Mouse (Mus musculus) ES-E14 (cell line): ENCODE data around the gene Hbp1. TPM values are rescaled to one million over a fixed set of nuclear protein-coding genes. Genes with fewer than 3 reads are reported as not detected.

Experiments used
- DNase-seq: peaks from one replicate; pipeline ENCODE4 v3.0.0-alpha.2; 2013; ENCODE audit warnings: low read depth, low spot score
- H3K27ac ChIP-seq: 2 replicates; pipeline ENCODE4 v1.5.1; 2012; ENCODE audit warnings: low read depth, mild to moderate bottlenecking, low read length, moderate library complexity, mixed read lengths; ENCODE audit not compliant: poor library complexity, insufficient read depth, severe bottlenecking
- H3K36me3 ChIP-seq: 2 replicates; pipeline ENCODE4 v1.6.1; 2012; ENCODE audit warnings: mild to moderate bottlenecking, low read length, moderate library complexity, mixed read lengths; ENCODE audit not compliant: control insufficient read depth, poor library complexity, insufficient read depth, severe bottlenecking
- H3K4me1 ChIP-seq, 2 experiments: fragments of 150-350 bp in 1 of 2; sonication (generic) in 1 of 2; 2 replicates each; pipeline ENCODE4 v1.6.1; 2012; ENCODE audit warnings: low read length in 2 of 2, mild to moderate bottlenecking in 1 of 2, mixed read lengths in 1 of 2; ENCODE audit not compliant: control insufficient read depth in 2 of 2, insufficient read depth in 2 of 2, poor library complexity in 1 of 2
- H3K4me3 ChIP-seq, 2 experiments: fragments of 150-350 bp in 1 of 2; sonication (generic) in 1 of 2; 2 replicates each; pipeline ENCODE4 v1.5.1; 2012; ENCODE audit warnings: low read length in 2 of 2, low read depth in 1 of 2, mild to moderate bottlenecking in 1 of 2, mixed read lengths in 1 of 2; ENCODE audit not compliant: insufficient read depth in 1 of 2, poor library complexity in 1 of 2, severe bottlenecking in 1 of 2
- H3K9ac ChIP-seq: 2 replicates; pipeline ENCODE4 v1.6.1; 2012; ENCODE audit warnings: low read depth, mild to moderate bottlenecking, low read length, mixed read lengths; ENCODE audit not compliant: poor library complexity, insufficient read depth, severe bottlenecking
- H3K9me3 ChIP-seq: fragments of 150-350 bp; sonication (generic); 2 replicates; pipeline ENCODE4 v1.6.1; 2012; ENCODE audit warnings: low read depth, mild to moderate bottlenecking, low read length; ENCODE audit not compliant: control insufficient read depth, insufficient read depth
- CHD2 ChIP-seq: IDR thresholded peaks from 2 replicates; pipeline ENCODE4 v1.6.1; 2014; ENCODE audit warnings: mild to moderate bottlenecking, low read depth, low read length, inconsistent platforms
- HCFC1 ChIP-seq: IDR thresholded peaks from 2 replicates; pipeline ENCODE4 v1.6.1; 2012; ENCODE audit warnings: low read length, inconsistent platforms, borderline replicate concordance; ENCODE audit not compliant: insufficient read depth
- MAFK ChIP-seq: IDR thresholded peaks from 2 replicates; pipeline ENCODE4 v1.6.1; 2014; ENCODE audit warnings: mild to moderate bottlenecking, low read depth, low read length, inconsistent platforms; ENCODE audit not compliant: insufficient read depth
- ZC3H11A ChIP-seq: IDR thresholded peaks from 2 replicates; pipeline ENCODE4 v1.6.1; 2012; ENCODE audit warnings: low read depth, mild to moderate bottlenecking, inconsistent platforms, low read length, borderline replicate concordance
- ZNF384 ChIP-seq: IDR thresholded peaks from 2 replicates; pipeline ENCODE4 v1.6.1; 2012; ENCODE audit warnings: low read depth, low read length, inconsistent platforms
- in situ Hi-C, 2 experiments: fragments of 600-800 bp; cut with MboI; formaldehyde crosslinking; loops; one replicate each; pipeline ENCODE4 v1.15.1; 2025; ENCODE audit warnings: low sequenced_read_pairs in 2 of 2, inconsistent platforms in 1 of 2; ENCODE audit not compliant: unreplicated experiment in 2 of 2
- total RNA-seq: library from RNA; depleted of rRNA; stranded (reverse); fragments of 300-350 nt; gene quantifications from 2 replicates; pipeline ENCODE4 v1.2.3, GENCODE M21; 2012

The Hbp1 gene
- total RNA-seq, 1 experiment: 43.3 TPM

DNA sequence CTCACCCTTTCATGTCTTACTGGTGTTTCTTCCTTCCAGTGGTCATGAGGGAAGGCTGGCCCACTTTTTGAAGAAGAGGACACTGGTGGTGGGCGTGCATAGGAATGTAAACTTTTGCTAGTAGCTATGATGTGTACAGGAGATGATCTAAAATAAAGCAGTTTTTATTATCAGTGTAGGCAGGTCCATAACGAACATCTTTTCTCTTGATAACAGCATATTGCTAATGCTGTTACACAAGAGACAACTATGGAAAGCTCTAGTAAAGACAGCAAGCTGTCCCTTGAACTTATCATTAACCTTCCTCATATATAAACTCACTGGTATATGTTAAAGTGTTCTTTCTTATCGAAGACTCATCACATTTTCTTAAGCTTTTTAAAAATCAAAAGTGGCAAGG, 12.7 kb downstream of the Hbp1 start:
- Histone ChIP-seq H3K27ac (no peak overlapping the region), H3K4me3 (no peak overlapping the region), H3K9ac (no peak overlapping the region), H3K36me3 (peaks cover 5% of the 10 kb centered on the region), H3K4me1 (peaks cover 2 to 8% of the 10 kb centered on the region in 2 experiments; a peak in 2 of 4 replicates), H3K9me3 (no peaks in the 10 kb centered on the region)
- in situ Hi-C loops: loop anchor here (10.0 to 25.0 kb wide), 3 partner anchors 425 to 900 kb away; no protein-coding TSS in a partner anchor
- TF ChIP-seq ZC3H11A: no peak
- no peak for TF ChIP-seq ZNF384
- no peak for TF ChIP-seq CHD2
- TF ChIP-seq HCFC1: no peak
- TF ChIP-seq MAFK: no peak
- DNase-seq: no peak

DNA sequence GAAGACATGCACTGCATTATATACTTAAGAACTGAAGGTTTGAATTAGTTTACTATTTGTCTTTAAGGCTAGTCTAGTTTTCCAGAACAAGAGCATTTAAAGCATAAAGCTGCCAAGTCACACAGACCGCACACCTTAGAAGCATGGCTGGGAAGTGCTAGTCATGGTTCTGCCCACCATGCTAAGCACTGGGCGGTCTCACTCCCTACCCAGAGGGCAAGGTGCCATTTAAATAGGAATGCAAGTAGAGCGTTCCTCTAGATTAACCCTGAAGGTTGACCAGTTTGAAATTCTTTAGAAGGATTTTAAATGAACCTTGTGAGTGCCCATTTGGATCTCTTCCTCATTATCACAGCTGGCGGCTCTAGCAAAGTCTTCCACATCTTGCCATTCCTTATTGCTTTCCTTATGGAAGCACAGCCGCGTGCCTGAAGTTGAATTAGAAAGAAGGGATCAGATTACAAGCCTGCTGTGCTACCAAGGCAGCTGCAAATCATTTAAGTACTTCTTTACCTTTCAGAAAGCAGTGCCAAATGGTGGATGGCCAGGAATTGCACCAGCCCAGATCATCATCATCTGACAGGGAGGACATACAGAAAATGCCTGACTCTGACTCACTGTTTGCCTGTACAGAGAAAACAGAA, 13.6 kb downstream of the Hbp1 start:
- Histone ChIP-seq H3K9me3 (no peaks in the 10 kb centered on the region), H3K4me1 (peaks cover 2 to 8% of the 10 kb centered on the region in 2 experiments; a peak in 2 of 4 replicates), H3K36me3 (peaks cover 5% of the 10 kb centered on the region), H3K9ac (no peak overlapping the region), H3K27ac (no peak overlapping the region), H3K4me3 (no peak overlapping the region)
- TF ChIP-seq MAFK (no peak), HCFC1 (no peak), ZC3H11A (no peak), ZNF384 (no peak), CHD2 (no peak)
- in situ Hi-C loops: loop anchor here (10.0 to 25.0 kb wide), 3 partner anchors 424 to 901 kb away; no protein-coding TSS in a partner anchor
- no peak for DNase-seq

DNA sequence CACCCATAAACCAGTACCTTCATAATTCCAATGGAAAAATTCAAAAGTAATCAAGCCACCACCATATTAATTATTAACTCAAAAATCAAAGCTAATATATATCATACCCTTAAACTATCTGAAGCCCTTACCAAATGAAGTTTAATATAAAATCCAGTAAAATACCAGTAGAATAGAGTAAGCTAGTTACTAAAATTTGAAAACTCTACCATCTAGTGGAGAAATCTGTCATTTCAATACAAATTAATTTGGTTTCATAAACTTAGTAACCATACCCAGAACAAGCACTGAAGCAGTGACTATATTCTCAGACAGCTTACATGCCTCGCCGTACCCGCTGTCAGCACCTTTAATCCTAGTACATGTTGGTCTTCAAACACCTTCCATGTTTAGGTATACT, 18.5 kb downstream of the Hbp1 start:
- Histone ChIP-seq H3K4me1 (peaks cover 2 to 5% of the 10 kb centered on the region in 2 experiments; a peak in 1 of 4 replicates), H3K36me3 (peaks cover 7% of the 10 kb centered on the region), H3K9ac (no peak overlapping the region), H3K27ac (no peak overlapping the region), H3K4me3 (no peak overlapping the region), H3K9me3 (no peaks in the 10 kb centered on the region)
- TF ChIP-seq ZNF384: no peak
- in situ Hi-C loops: loop anchor here (10.0 to 25.0 kb wide), 3 partner anchors 420 to 905 kb away; no protein-coding TSS in a partner anchor
- DNase-seq: no peak

DNA sequence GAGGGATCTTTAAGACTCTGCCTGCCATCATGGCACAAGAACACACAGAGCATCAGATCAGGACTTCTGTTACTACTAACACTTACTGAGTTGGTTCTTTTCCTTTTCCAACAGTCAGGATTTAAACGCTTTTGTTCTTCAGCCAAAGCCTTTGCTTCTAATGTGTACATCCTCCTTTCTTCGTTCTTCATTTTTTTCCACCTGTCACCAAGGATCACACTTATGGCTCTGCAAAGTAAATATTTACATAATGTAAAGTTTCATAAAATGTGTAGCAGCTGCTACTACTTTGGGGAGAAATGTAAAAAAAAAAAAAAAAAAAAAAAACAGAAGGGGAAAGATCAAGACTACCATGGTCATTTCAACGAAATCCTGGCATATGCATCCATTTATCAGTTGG, 21.8 kb downstream of the Hbp1 start:
- TF ChIP-seq HCFC1 (no peak), CHD2 (no peak), ZNF384 (no peak), ZC3H11A (no peak), MAFK (no peak)
- Histone ChIP-seq H3K36me3 (peaks cover 12% of the 10 kb centered on the region), H3K4me1 (peaks cover 0 to 3% of the 10 kb centered on the region in 2 experiments; a peak in 1 of 4 replicates), H3K9me3 (no peaks in the 10 kb centered on the region), H3K9ac (no peak overlapping the region), H3K4me3 (no peak overlapping the region), H3K27ac (no peak overlapping the region)
- in situ Hi-C loops: loop anchor here (25.0 kb wide), 2 partner anchors 416 to 909 kb away; no protein-coding TSS in a partner anchor
- no peak for DNase-seq

DNA sequence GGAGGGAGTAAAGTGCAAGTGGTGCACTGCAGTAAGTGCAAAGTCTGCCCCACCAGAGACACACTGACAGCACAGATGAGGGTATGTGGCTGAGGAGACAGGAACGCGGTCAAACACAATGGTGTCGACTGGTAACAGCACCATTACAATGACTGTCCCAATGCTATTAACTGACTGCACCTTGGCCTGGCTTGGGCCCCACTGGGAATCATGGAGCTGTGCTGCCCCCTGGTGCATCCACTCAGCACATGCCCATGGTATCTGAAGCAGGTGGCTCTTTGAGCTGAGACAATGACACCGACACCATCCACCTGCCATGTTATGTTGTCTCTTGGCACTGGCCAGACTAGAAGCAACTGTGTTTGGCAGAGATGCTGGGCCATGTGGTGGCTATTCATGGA, 23.7 kb downstream of the Hbp1 start:
- DNase-seq: no peak
- Histone ChIP-seq H3K9ac (no peak overlapping the region), H3K36me3 (peaks cover 12% of the 10 kb centered on the region), H3K4me1 (peaks cover 0 to 3% of the 10 kb centered on the region in 2 experiments; a peak in 1 of 4 replicates), H3K27ac (no peak overlapping the region), H3K9me3 (no peaks in the 10 kb centered on the region), H3K4me3 (no peak overlapping the region)
- in situ Hi-C loops: loop anchor here (25.0 kb wide), 2 partner anchors 414 to 911 kb away; no protein-coding TSS in a partner anchor
- TF ChIP-seq ZC3H11A: peak; percentile 90; the same call in 1 of the 2 replicates
- no peak for TF ChIP-seq HCFC1
